Mouse (Mus musculus) MEL (cell line): ENCODE results near the gene Pafah2. TPM values are rescaled to one million over a fixed set of nuclear protein-coding genes. Genes with fewer than 3 reads are reported as not detected.

ENCODE experiments used
- DNase-seq: peaks from one replicate; pipeline ENCODE4 v3.0.0; 2011; ENCODE audit warnings: low read depth, low spot score
- H3K27ac ChIP-seq: 2 replicates; pipeline ENCODE4 v1.5.1; 2012; ENCODE audit warnings: low read depth, mild to moderate bottlenecking, control low read depth, low read length, moderate library complexity; ENCODE audit not compliant: control insufficient read depth
- H3K27me3 ChIP-seq, 2 experiments: fragments of 150-350 bp in 1 of 2; sonication (generic) in 1 of 2; 2 replicates each; pipeline ENCODE4 v1.6.1; 2012; ENCODE audit warnings: low read length in 2 of 2, mild to moderate bottlenecking in 2 of 2, improper control_type of control experiment in 1 of 2, moderate library complexity in 1 of 2; ENCODE audit not compliant: insufficient read depth in 2 of 2, control insufficient read depth in 1 of 2
- H3K36me3 ChIP-seq, 2 experiments: 2 replicates each; pipeline ENCODE4 v1.6.1; 2012 to 2014; ENCODE audit warnings: low read length in 2 of 2, improper control_type of control experiment in 1 of 2, inconsistent platforms in 1 of 2, mild to moderate bottlenecking in 1 of 2; ENCODE audit not compliant: insufficient read depth in 2 of 2, control insufficient read depth in 1 of 2
- H3K4me1 ChIP-seq, 2 experiments: fragments of 150-350 bp in 1 of 2; sonication (generic) in 1 of 2; 2 replicates each; pipeline ENCODE4 v1.6.1; 2012; ENCODE audit warnings: low read length in 2 of 2, improper control_type of control experiment in 1 of 2, mild to moderate bottlenecking in 1 of 2; ENCODE audit not compliant: insufficient read depth in 2 of 2, control insufficient read depth in 1 of 2
- H3K4me3 ChIP-seq, 2 experiments: fragments of 150-350 bp in 1 of 2; sonication (generic) in 1 of 2; 2 replicates each; pipeline ENCODE4 v1.5.1; 2012; ENCODE audit warnings: low read depth in 2 of 2, low read length in 2 of 2, mild to moderate bottlenecking in 2 of 2, moderate library complexity in 2 of 2, control low read depth in 1 of 2, improper control_type of control experiment in 1 of 2; ENCODE audit not compliant: control insufficient read depth in 1 of 2, insufficient read depth in 1 of 2
- H3K79me2 ChIP-seq: 2 replicates; pipeline ENCODE4 v1.6.1; 2012; ENCODE audit warnings: mild to moderate bottlenecking, low read length, moderate library complexity; ENCODE audit not compliant: control insufficient read depth, poor library complexity, insufficient read depth
- H3K9ac ChIP-seq: 2 replicates; pipeline ENCODE4 v1.6.1; 2012; ENCODE audit warnings: low read depth, mild to moderate bottlenecking, control low read depth, low read length, moderate library complexity; ENCODE audit not compliant: control insufficient read depth, poor library complexity, severe bottlenecking
- H3K9me3 ChIP-seq: fragments of 150-350 bp; sonication (generic); replicated peaks from 2 replicates; pipeline ENCODE4 v1.6.1; 2012; ENCODE audit warnings: mild to moderate bottlenecking, low read length, improper control_type of control experiment, moderate library complexity; ENCODE audit not compliant: insufficient read depth
- CHD2 ChIP-seq: IDR thresholded peaks from 2 replicates; pipeline ENCODE4 v1.6.1; 2011; ENCODE audit warnings: low read length, improper control_type of control experiment
- EP300 ChIP-seq, 2 experiments: IDR thresholded peaks; 2 replicates each; pipeline ENCODE4 v1.6.1; 2011; ENCODE audit warnings: improper control_type of control experiment in 2 of 2, low read length in 2 of 2, low read depth in 1 of 2, mild to moderate bottlenecking in 1 of 2
- ETS1 ChIP-seq: IDR thresholded peaks from 2 replicates; pipeline ENCODE4 v1.6.1; 2012; ENCODE audit warnings: low read depth, mild to moderate bottlenecking, inconsistent platforms, low read length, improper control_type of control experiment, moderate library complexity
- GATA1 ChIP-seq: IDR thresholded peaks from 2 replicates; pipeline ENCODE4 v1.6.1; 2011; ENCODE audit warnings: low read depth, low read length, improper control_type of control experiment
- HCFC1 ChIP-seq: IDR thresholded peaks from 2 replicates; pipeline ENCODE4 v1.6.1; 2012; ENCODE audit warnings: low read depth, mild to moderate bottlenecking, inconsistent platforms, low read length, improper control_type of control experiment, moderate library complexity
- MAX ChIP-seq: IDR thresholded peaks from 2 replicates; pipeline ENCODE4 v1.6.1; 2011; ENCODE audit warnings: low read length, improper control_type of control experiment
- MEF2A ChIP-seq: IDR thresholded peaks from 2 replicates; pipeline ENCODE4 v1.6.1; 2014; ENCODE audit warnings: low read depth, mild to moderate bottlenecking, inconsistent platforms, low read length, improper control_type of control experiment; ENCODE audit not compliant: poor library complexity, insufficient replicate concordance, severe bottlenecking; ENCODE audit errors: extremely low read depth
- MXI1 ChIP-seq: IDR thresholded peaks from 2 replicates; pipeline ENCODE4 v1.6.1; 2011; ENCODE audit warnings: mild to moderate bottlenecking, low read depth, low read length, improper control_type of control experiment
- NRF1 ChIP-seq: IDR thresholded peaks from 2 replicates; pipeline ENCODE4 v1.6.1; 2014; ENCODE audit warnings: low read depth, mild to moderate bottlenecking, inconsistent platforms, low read length, improper control_type of control experiment, moderate library complexity; ENCODE audit not compliant: poor library complexity, insufficient read depth, severe bottlenecking
- POLR2A ChIP-seq, 2 experiments: IDR thresholded peaks; 2 replicates each; pipeline ENCODE4 v1.6.1; 2011 to 2012; ENCODE audit warnings: low read length in 2 of 2, mild to moderate bottlenecking in 2 of 2, control low read depth in 1 of 2, improper control_type of control experiment in 1 of 2, low read depth in 1 of 2, moderate library complexity in 1 of 2; ENCODE audit not compliant: control insufficient read depth in 1 of 2, insufficient read depth in 1 of 2, poor library complexity in 1 of 2
- POLR2AphosphoS5 ChIP-seq: IDR thresholded peaks from 2 replicates; pipeline ENCODE4 v1.6.1; 2012; ENCODE audit warnings: low read depth, borderline replicate concordance, mild to moderate bottlenecking, inconsistent platforms, low read length, moderate library complexity, mixed read lengths
- RAD21 ChIP-seq: IDR thresholded peaks from 2 replicates; pipeline ENCODE4 v1.6.1; 2011; ENCODE audit warnings: mild to moderate bottlenecking, low read depth, low read length, improper control_type of control experiment
- TBP ChIP-seq: IDR thresholded peaks from 2 replicates; pipeline ENCODE4 v1.8.0; 2011; ENCODE audit warnings: low read depth, low read length, improper control_type of control experiment
- USF1 ChIP-seq: IDR thresholded peaks from 2 replicates; pipeline ENCODE4 v1.6.1; 2014; ENCODE audit warnings: low read depth, mild to moderate bottlenecking, inconsistent platforms, low read length, improper control_type of control experiment, moderate library complexity
- USF2 ChIP-seq, 2 experiments: IDR thresholded peaks; 2 replicates each; pipeline ENCODE4 v1.6.1; 2011 to 2012; ENCODE audit warnings: improper control_type of control experiment in 2 of 2, low read length in 2 of 2, borderline replicate concordance in 1 of 2, inconsistent platforms in 1 of 2, low read depth in 1 of 2, mild to moderate bottlenecking in 1 of 2; ENCODE audit not compliant: insufficient read depth in 1 of 2
- ZKSCAN1 ChIP-seq: IDR thresholded peaks from 2 replicates; pipeline ENCODE4 v1.6.1; 2012; ENCODE audit warnings: low read depth, mild to moderate bottlenecking, inconsistent platforms, low read length, improper control_type of control experiment, moderate library complexity
- ZMIZ1 ChIP-seq: IDR thresholded peaks from 2 replicates; pipeline ENCODE4 v1.6.1; 2012; ENCODE audit warnings: low read depth, mild to moderate bottlenecking, inconsistent platforms, low read length, improper control_type of control experiment, moderate library complexity
- polyA plus RNA-seq, 2 experiments: library from polyadenylated mRNA; stranded (reverse) in 1 of 2; unstranded in 1 of 2; fragments of >175 nt in 1 of 2; fragments of >200 nt in 1 of 2; gene quantifications; 2 replicates each; pipeline versions ENCODE4 v1.2.1 to v1.2.4; 2012; ENCODE audit warnings: low replicate concordance in 2 of 2, low read depth in 1 of 2; ENCODE audit not compliant: insufficient read length in 2 of 2, insufficient read depth in 1 of 2, missing spikeins in 1 of 2
- total RNA-seq: library from RNA; depleted of rRNA; stranded (reverse); fragments of 300-350 nt; gene quantifications from 2 replicates; pipeline ENCODE4 v1.2.3, GENCODE M21; 2012

Pafah2 gene
- total and polyA plus RNA-seq, 3 experiments = 6.0 to 10.6 TPM; not detected in 1

DNA sequence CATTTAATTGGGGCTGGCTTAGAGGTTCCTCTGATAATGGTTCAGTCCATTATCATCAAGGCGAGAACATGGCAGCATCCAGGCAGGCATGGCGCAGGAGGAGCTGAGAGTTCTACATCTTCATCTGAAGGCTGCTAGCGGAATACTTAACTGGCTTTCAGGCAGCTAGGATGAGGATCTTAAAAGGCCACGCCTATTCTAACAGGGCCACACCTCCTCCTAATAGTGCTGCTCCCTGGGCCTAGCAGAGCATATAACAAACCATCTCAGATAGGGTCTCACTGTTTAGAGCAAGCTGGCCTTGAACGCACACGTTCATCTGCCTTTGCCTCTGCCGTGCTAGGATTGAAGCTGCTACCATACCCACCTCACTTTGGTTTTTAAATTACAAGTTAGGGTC, 46.3 kb upstream of the Pafah2 start:
- Histone ChIP-seq H3K4me3 (no peak overlapping the region), H3K36me3 (peaks cover 0 to 8% of the 10 kb centered on the region in 2 experiments; a peak in 2 of 4 replicates), H3K9ac (no peak overlapping the region), H3K27me3 (no peaks in the 10 kb centered on the region), H3K9me3 (no peaks in the 10 kb centered on the region), H3K79me2 (no peaks in the 10 kb centered on the region), H3K27ac (no peak overlapping the region), H3K4me1 (peaks cover 5 to 25% of the 10 kb centered on the region in 2 experiments; a peak in 3 of 4 replicates)
- DNase-seq = no peak
- TF ChIP-seq MEF2A (no peak), HCFC1 (no peak), USF1 (no peak), USF2 (IDR thresholded peaks at IDR 0.05; ENCODE audit: borderline replicate concordance in 1 of 2, insufficient read depth in 1 of 2, low read depth in 1 of 2, low read length in 2 of 2) (no peak), RAD21 (no peak), POLR2A (IDR thresholded peaks at IDR 0.05; ENCODE audit: control insufficient read depth in 1 of 2, insufficient read depth in 1 of 2, low read depth in 1 of 2, low read length in 2 of 2, poor library complexity in 1 of 2) (no peak), ETS1 (no peak)

DNA sequence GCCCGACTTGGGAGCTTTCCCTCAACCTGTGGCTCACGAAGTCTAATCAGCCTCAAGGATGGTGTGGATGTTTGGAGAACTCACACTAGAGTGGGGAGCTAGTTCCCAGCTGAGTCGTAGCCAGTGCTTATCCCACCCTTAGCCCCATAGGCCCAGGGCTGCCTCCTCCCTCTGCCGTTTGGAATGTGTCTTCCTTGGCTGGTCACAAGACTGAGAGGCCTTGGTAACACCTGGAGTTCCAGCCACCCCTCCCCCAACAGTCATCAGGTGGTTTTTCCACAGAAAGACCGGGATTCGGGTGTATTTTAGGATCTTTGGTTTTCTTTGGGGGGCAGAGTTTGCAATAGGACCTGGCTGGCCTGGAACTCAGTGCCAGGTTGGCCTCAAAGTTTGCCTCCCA, 45.5 kb upstream of the Pafah2 start:
- H3K36me3 ChIP-seq = peaks cover 0 to 8% of the 10 kb centered on the region in 2 experiments; a peak in 2 of 4 replicates
- H3K79me2 ChIP-seq = no peaks in the 10 kb centered on the region
- no peak for DNase-seq
- H3K9ac ChIP-seq = no peak overlapping the region
- no peaks in the 10 kb centered on the region for H3K27me3 ChIP-seq
- TF ChIP-seq TBP (no peak), POLR2AphosphoS5 (no peak), USF1 (no peak), MAX (no peak), USF2 (IDR thresholded peaks at IDR 0.05; ENCODE audit: borderline replicate concordance in 1 of 2, insufficient read depth in 1 of 2, low read depth in 1 of 2, low read length in 2 of 2) (no peak), EP300 (IDR thresholded peaks at IDR 0.05; ENCODE audit: low read depth in 1 of 2, low read length in 2 of 2) (no peak), GATA1 (no peak), ZMIZ1 (no peak), ZKSCAN1 (no peak), NRF1 (no peak), CHD2 (no peak), MXI1 (no peak)
- TF ChIP-seq, all 39 proteins: peak for 0
- Histone ChIP-seq H3K4me1 (peaks cover 2 to 29% of the 10 kb centered on the region in 2 experiments; a peak in 3 of 4 replicates), H3K9me3 (no peaks in the 10 kb centered on the region), H3K27ac (no peak overlapping the region), H3K4me3 (no peak overlapping the region)
